Mouse (Mus musculus) retina, adult 2 months (tissue): ENCODE measurements around the gene Gm21921.
"Not testable (repeated sequence)": the region's sequence is repeated elsewhere in the genome, so short reads cannot be mapped to it uniquely, and the experiment has no call there.

ENCODE experiments used
- DNase-seq: peaks from one replicate; pipeline ENCODE4 v3.0.0-alpha.2; 2012; ENCODE audit warnings: low read depth, low spot score

Gene Gm21921

GRCm38 (mm10) chrY:24796143-24796542 lies at the start of gene Gm21921:
Gene Gm21921, minus strand, starts transcription at chrY:24796243.
- DNase-seq, result not testable (repeated sequence)
